Mouse (Mus musculus) forebrain, embryonic 11.5 days (tissue): Measurements from ENCODE around the gene Tmub2. TPM values are rescaled to one million over a fixed set of nuclear protein-coding genes. Genes with fewer than 3 reads are reported as not detected.

Source experiments
- ATAC-seq: fragments of 200-750 bp; cut with Nextera tagmentation; replicated peaks from 2 replicates; pipeline ENCODE4 v1.8.0; 2017; ENCODE audit warnings: moderate TSS enrichment; ENCODE audit not compliant: low FRiP score
- DNase-seq: peaks from one replicate; pipeline ENCODE4 v3.0.0-alpha.2; 2017; ENCODE audit warnings: low spot score
- H3K27ac ChIP-seq: fragments of 300-500 bp; sonication (generic); 2 replicates; pipeline ENCODE4 v1.5.1; 2014; ENCODE audit warnings: low read depth, low read length
- H3K27me3 ChIP-seq: fragments of 300-500 bp; sonication (generic); 2 replicates; pipeline ENCODE4 v1.6.1; 2014; ENCODE audit warnings: mild to moderate bottlenecking, low read length, mixed read lengths; ENCODE audit not compliant: control insufficient read depth, insufficient read depth
- H3K36me3 ChIP-seq: fragments of 300-500 bp; sonication (generic); 2 replicates; pipeline ENCODE4 v1.6.1; 2014; ENCODE audit warnings: mild to moderate bottlenecking, low read length, moderate library complexity, mixed read lengths; ENCODE audit not compliant: control insufficient read depth, insufficient read depth
- H3K4me1 ChIP-seq: fragments of 300-500 bp; sonication (generic); replicated peaks from 2 replicates; pipeline ENCODE4 v1.6.1; 2014; ENCODE audit warnings: low read length, mixed read lengths; ENCODE audit not compliant: control insufficient read depth, insufficient read depth
- H3K4me2 ChIP-seq: fragments of 300-500 bp; sonication (generic); 2 replicates; pipeline ENCODE4 v1.6.1; 2014; ENCODE audit warnings: low read depth, mild to moderate bottlenecking, low read length, moderate library complexity, mixed read lengths; ENCODE audit not compliant: severe bottlenecking
- H3K4me3 ChIP-seq: fragments of 300-500 bp; sonication (generic); 2 replicates; pipeline ENCODE4 v1.5.1; 2014; ENCODE audit warnings: low read depth, low read length
- H3K9ac ChIP-seq: fragments of 300-500 bp; sonication (generic); 2 replicates; pipeline ENCODE4 v1.6.1; 2014; ENCODE audit warnings: low read length
- H3K9me3 ChIP-seq: fragments of 300-500 bp; sonication (generic); 2 replicates; pipeline ENCODE4 v1.6.1; 2016; ENCODE audit warnings: low read length, mixed read lengths; ENCODE audit not compliant: control insufficient read depth
- WGBS: fragments of 180-500 bp; shearing (Covaris S2); extraction: QIAGEN DNeasy Blood & Tissue Kit; methylation state at CpG from one replicate; pipeline ENCODE4 v1.1.7; 2014; 5-methylcytosine and 5-hydroxymethylcytosine counted together
- polyA plus RNA-seq: library from polyadenylated mRNA; unstranded; fragments of >200 nt; fragmentation: Nextera tagmentation; extraction: Ambion mirVana; gene quantifications from 2 replicates; pipeline ENCODE4 v1.2.1, GENCODE M21; 2014

Gene Tmub2
- 50.0 and 58.5 TPM in 2 replicates for polyA plus RNA-seq

DNA sequence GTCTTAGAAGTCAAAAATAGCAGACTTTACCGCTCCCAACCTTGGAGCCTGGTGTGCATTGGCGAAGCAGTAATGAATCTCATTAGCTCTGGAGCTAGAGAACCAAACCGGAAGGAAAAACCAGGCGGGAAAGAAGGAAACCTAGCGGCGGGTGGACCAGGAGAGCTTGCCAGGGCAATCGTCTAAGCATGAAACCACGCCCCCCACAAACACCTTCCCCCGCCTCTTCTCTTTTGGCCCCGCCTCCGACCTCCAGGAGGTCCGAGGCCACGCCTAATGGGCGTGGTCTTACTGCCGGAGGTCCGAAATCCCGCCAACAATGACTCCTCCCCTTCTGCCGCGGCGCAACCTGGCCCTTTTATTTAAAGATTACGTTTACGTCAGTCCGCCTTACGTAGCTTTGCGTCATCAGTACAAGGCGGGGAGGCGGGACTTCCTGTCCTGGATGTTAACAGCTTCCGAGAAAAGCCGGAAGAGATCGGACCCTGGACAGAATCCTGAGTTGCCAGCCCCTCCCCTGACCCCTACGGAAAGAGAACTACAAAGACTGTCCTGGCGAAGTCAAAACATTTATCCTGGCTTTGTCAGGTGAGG lies at the start of gene Tmub2:
Gene Tmub2, plus strand, starts transcription at position 431 of the 594 bp plus-strand sequence.
- DNase-seq (peak; percentile 97), ATAC-seq (peak; percentile 88)
- no peaks in the 10 kb centered on the region for H3K27me3 ChIP-seq
- H3K9ac ChIP-seq: peak within 1 kb of the TSS; percentile 79
- H3K27ac ChIP-seq: peak within 1 kb of the TSS; percentile 18; the same call in 1 of the 2 replicates
- H3K36me3 ChIP-seq: no peaks in the 10 kb centered on the region
- H3K9me3 ChIP-seq: no peaks in the 10 kb centered on the region
- H3K4me1 ChIP-seq: 0 out of 2 replicates have a peak, but pooled peaks cover 2% of the 10 kb centered on the region
- under 1% methylated on average over 31 of the region's 32 CpGs for WGBS
- peak within 1 kb of the TSS; percentile 69 for H3K4me3 ChIP-seq
- peak within 1 kb of the TSS; percentile 70 for H3K4me2 ChIP-seq

GRCm38 (mm10) chr11:102236022-102236421 lies 48.7 kb upstream of the Tmub2 start:
- Histone ChIP-seq H3K9me3 (no peaks in the 10 kb centered on the region), H3K27ac (no peak overlapping the region), H3K36me3 (no peaks in the 10 kb centered on the region), H3K4me2 (no peak overlapping the region), H3K9ac (no peak overlapping the region), H3K27me3 (no peaks in the 10 kb centered on the region), H3K4me3 (no peak overlapping the region), H3K4me1 (no peaks in the 10 kb centered on the region)
- DNase-seq (no peak), ATAC-seq (no peak)
- 82% methylated on average over 2 of the region's 2 CpGs for WGBS

DNA sequence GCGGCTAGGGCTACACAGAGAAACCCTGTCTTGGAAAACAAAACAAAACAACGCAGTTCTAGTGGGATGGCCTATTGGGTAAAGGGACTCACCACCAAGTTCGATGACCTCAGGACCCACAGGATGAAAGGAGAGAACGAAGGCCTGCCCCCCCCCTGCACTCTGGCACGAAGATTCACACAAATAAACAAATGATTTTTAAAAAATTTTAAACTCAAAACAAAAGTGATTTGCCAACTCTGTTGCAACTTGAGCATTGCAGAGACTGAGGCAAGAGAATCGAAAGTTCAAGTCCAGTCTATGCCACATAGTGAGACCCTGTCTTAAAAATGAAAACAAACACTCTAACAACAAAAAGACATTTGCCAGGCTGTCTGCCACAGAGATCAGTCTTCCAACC lies 44.1 kb upstream of the Tmub2 start:
- Histone ChIP-seq H3K27me3 (no peaks in the 10 kb centered on the region), H3K36me3 (no peaks in the 10 kb centered on the region), H3K27ac (no peak overlapping the region), H3K4me3 (no peak overlapping the region), H3K4me2 (no peak overlapping the region), H3K9me3 (no peaks in the 10 kb centered on the region), H3K9ac (no peak overlapping the region), H3K4me1 (peaks cover 8% of the 10 kb centered on the region; the same call in 1 of the 2 replicates)
- ATAC-seq: no peak
- DNase-seq: no peak
- WGBS: 87% methylated on average over 6 of the region's 6 CpGs

DNA sequence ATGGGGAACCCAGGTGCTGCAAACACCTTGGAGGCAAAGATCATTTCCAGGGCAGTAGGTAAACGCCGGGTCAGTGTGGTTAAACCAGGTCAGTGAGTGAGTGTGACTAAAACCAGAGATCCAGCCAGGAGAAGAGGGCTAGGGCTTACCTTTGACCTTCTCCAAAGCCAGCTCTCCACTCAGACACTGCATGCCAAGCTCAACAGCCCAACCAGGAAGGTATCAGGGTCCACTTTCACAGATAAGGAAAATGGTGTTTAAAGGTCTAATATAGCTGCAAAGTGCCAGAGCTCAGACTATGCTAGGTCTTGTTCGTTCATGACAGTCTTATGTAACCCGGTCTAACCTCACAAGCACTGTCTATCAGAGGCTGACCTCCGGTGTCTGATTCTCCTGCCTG lies 43.5 kb upstream of the Tmub2 start:
- H3K27me3 ChIP-seq: no peaks in the 10 kb centered on the region
- H3K27ac ChIP-seq: no peak overlapping the region
- no peak overlapping the region for H3K4me2 ChIP-seq
- no peak for DNase-seq
- H3K4me3 ChIP-seq: no peak overlapping the region
- 92% methylated on average over 5 of the region's 5 CpGs for WGBS
- H3K4me1 ChIP-seq: peaks cover 9% of the 10 kb centered on the region; the same call in 1 of the 2 replicates
- no peak for ATAC-seq
- H3K9me3 ChIP-seq: no peaks in the 10 kb centered on the region
- H3K36me3 ChIP-seq: no peaks in the 10 kb centered on the region
- H3K9ac ChIP-seq: no peak overlapping the region

DNA sequence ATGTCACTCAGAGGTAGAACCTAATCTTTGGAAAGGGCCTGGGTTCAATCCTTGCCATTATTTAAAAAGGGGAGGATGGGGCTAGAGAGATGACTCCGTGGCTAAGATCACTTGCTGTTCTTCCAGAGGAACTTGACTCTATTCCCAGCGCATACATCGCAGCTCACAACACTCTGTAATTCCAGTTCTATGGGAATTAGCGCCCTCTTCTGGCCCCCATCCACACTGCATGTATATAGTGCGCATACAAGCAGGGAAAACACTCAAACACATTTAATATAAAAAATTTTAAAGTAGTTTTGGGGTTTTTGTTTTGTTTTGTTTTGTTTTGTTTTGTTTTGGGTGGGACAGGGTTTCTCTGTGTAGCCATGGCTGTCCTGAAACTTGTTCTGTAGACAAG lies 42.9 kb upstream of the Tmub2 start:
- Histone ChIP-seq H3K9me3 (no peaks in the 10 kb centered on the region), H3K9ac (no peak overlapping the region), H3K4me1 (peaks cover 9% of the 10 kb centered on the region; the same call in 1 of the 2 replicates), H3K36me3 (no peaks in the 10 kb centered on the region), H3K4me3 (no peak overlapping the region), H3K27me3 (no peaks in the 10 kb centered on the region), H3K27ac (no peak overlapping the region), H3K4me2 (no peak overlapping the region)
- DNase-seq (no peak), ATAC-seq (no peak)
- WGBS: 50% methylated on average over 5 of the region's 5 CpGs

DNA sequence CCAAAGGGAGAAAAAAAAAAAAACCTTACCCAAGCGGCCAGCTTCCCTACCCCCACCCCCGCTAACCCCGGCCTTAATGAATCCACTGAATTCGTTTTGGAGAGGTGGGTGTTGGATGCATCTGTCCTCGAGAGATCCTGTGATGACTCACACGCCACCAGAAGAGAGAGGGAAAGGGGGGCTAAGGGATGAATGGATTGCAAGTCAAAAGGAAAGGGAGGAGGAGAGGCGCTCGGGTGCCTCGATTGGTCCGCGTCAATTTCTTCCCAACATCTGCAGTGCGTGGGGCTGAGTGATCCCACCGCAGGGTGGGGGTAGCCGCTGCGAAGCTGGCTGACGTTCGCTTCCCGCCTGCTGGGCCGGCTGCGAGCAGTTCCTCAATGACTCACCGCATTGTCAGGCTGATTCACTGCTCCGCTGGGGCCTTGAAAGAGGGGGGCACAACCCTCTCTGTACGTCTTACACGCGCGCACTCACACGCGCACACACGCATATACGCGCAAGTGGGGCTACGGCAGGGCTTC lies 39.7 kb upstream of the Tmub2 start:
- Histone ChIP-seq H3K36me3 (no peaks in the 10 kb centered on the region), H3K4me3 (peak overlapping the region; percentile 27), H3K4me1 (peaks cover 16% of the 10 kb centered on the region; the same call in 1 of the 2 replicates), H3K4me2 (peak overlapping the region; percentile 75), H3K9ac (peak overlapping the region; percentile 57), H3K9me3 (no peaks in the 10 kb centered on the region), H3K27me3 (no peaks in the 10 kb centered on the region), H3K27ac (0 out of 2 replicates have a peak overlapping the region, but pooled peaks have one; percentile 4)
- WGBS: 2% methylated on average over 32 of the region's 32 CpGs
- DNase-seq (peak; percentile 78), ATAC-seq (peak; percentile 50; the same call in 1 of the 2 replicates)

DNA sequence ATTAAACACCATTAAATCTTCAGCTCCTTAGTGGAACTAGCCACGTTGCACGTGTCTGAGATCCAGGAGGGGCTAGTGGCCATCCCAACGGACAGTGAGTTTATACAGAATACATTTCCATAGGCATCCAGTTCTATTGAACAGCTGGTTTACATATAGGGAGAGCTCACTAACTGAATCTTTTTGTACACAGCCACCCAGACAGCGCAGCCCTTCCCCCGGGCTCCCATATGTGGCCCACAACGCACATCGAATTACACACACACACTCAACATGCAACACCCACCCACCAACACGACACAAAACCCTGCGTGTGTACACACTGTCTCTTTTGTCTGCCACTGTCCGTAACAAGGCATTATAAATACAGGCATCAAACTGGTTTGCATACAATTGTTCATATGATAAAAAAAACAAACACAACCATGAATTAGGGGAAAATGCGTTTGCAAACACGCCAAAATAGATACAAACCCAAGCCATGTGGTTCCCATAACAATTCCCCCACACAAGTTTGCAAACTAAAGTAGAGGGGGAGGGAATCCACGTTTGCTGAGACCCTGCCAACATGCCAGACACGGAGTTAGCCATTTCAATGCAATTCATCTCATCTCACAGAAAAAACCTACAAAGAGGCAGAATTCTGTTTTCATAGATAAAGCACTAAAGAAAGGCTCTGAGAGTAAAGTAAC lies 39.0 kb upstream of the Tmub2 start:
- H3K36me3 ChIP-seq: no peaks in the 10 kb centered on the region
- peaks cover 16% of the 10 kb centered on the region; the same call in 1 of the 2 replicates for H3K4me1 ChIP-seq
- no peaks in the 10 kb centered on the region for H3K9me3 ChIP-seq
- ATAC-seq: no peak
- H3K27ac ChIP-seq: no peak overlapping the region
- H3K4me3 ChIP-seq: no peak overlapping the region; the same call in 1 of the 2 replicates
- DNase-seq: no peak
- H3K4me2 ChIP-seq: peak overlapping the region; percentile 75; the same call in 1 of the 2 replicates
- H3K9ac ChIP-seq: no peak overlapping the region
- H3K27me3 ChIP-seq: no peaks in the 10 kb centered on the region
- WGBS: 62% methylated on average over 14 of the region's 14 CpGs

- H3K4me1 ChIP-seq: peaks cover 16% of the 10 kb centered on the region; the same call in 1 of the 2 replicates
- no peak overlapping the region for H3K9ac ChIP-seq
- DNase-seq (no peak), ATAC-seq (no peak)
- no peak overlapping the region for H3K4me3 ChIP-seq
- H3K27me3 ChIP-seq: no peaks in the 10 kb centered on the region
- 94% methylated on average over 6 of the region's 6 CpGs for WGBS
- no peak overlapping the region for H3K27ac ChIP-seq
- no peak overlapping the region for H3K4me2 ChIP-seq
- H3K36me3 ChIP-seq: no peaks in the 10 kb centered on the region
- no peaks in the 10 kb centered on the region for H3K9me3 ChIP-seq
These were observed 38.5 kb upstream of the Tmub2 start for GRCm38 (mm10) chr11:102246273-102246635.
